Mouse (Mus musculus): ENCODE results near the gene Notch3. TPM values are rescaled to one million over a fixed set of nuclear protein-coding genes. Genes with fewer than 3 reads are reported as not detected.
"Not testable (repeated sequence)": the region's sequence is repeated elsewhere in the genome, so short reads cannot be mapped to it uniquely, and the experiment has no call there.

The Notch3 gene
- polyA plus RNA-seq, 1 experiment, result 12.0 TPM

- peak overlapping the region; percentile 66 for H3K27ac ChIP-seq (ENCODE audit: insufficient read depth, low read depth, low read length)
- H3K4me1 ChIP-seq (ENCODE audit: control insufficient read depth, insufficient read depth, low read length), result peaks cover 28% of the 10 kb centered on the region
- peak overlapping the region; percentile 61; the same call in 1 of the 2 replicates for H3K4me3 ChIP-seq (ENCODE audit: insufficient read depth, low read depth, low read length)
- WGBS, result 47% methylated on average over 8 of the region's 8 CpGs
- no peaks in the 10 kb centered on the region for H3K36me3 ChIP-seq (ENCODE audit: control insufficient read depth, insufficient read depth, low read length)
- no peaks in the 10 kb centered on the region for H3K27me3 ChIP-seq (replicated peaks; ENCODE audit: control insufficient read depth, insufficient read depth, low read length)
- no peak for DNase-seq
- no peak for TF ChIP-seq POLR2A (IDR thresholded peaks at IDR 0.05; ENCODE audit: low read depth, low read length)
- no peak for TF ChIP-seq CTCF (conservative IDR thresholded peaks at IDR 0.05; ENCODE audit: insufficient read depth, insufficient read length, low read depth, low read length)
Measured at GRCm38 (mm10) chr17:32113255-32113522, 53.5 kb downstream of the Notch3 start.

DNA sequence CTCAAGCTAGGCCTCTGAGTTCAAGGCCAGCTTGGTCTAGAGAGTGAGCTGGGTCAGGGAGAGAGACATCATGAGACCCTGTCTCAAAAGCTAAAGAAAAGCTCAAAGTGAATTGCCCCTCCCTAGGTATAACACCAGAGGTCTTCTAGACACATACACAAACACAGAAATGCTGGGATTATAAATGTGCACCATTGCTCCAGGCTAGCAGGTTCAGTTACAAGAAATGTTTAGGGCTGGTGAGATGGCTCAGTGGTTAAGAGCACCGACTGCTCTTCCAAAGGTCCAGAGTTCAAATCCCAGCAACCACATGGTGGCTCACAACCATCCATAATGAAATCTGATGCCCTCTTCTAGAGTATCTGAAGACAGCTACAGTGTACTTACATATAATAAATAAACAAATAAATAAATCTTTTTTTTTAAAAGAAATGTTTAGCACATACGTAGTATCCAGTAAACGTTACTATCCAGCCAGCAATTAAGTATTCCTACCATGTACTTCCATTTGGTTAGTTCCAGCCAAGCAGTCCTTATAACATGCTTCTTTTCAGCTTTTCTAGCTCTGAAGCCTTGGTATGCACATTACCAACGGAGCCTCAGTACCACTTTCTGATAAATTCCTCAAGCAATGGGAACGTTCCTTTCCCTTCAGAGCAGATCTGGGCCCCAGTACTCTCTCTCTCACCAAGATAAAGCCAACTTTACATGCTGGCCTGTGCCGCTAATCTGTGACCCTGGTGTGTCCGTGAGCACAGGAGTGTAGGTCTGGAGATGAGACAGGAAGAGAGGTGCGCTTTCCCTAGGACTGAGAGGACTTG, 54.0 kb downstream of the Notch3 start:
- no peaks in the 10 kb centered on the region for H3K27me3 ChIP-seq (replicated peaks; ENCODE audit: control insufficient read depth, insufficient read depth, low read length)
- peaks cover 25% of the 10 kb centered on the region for H3K4me1 ChIP-seq (ENCODE audit: control insufficient read depth, insufficient read depth, low read length)
- DNase-seq, result no peak
- TF ChIP-seq CTCF (conservative IDR thresholded peaks at IDR 0.05; ENCODE audit: insufficient read depth, insufficient read length, low read depth, low read length), result no peak
- TF ChIP-seq POLR2A (IDR thresholded peaks at IDR 0.05; ENCODE audit: low read depth, low read length), result no peak
- no peaks in the 10 kb centered on the region for H3K36me3 ChIP-seq (ENCODE audit: control insufficient read depth, insufficient read depth, low read length)
- H3K4me3 ChIP-seq (ENCODE audit: insufficient read depth, low read depth, low read length), result no peak overlapping the region
- peak overlapping the region; percentile 66; the same call in 1 of the 2 replicates for H3K27ac ChIP-seq (ENCODE audit: insufficient read depth, low read depth, low read length)
- 90% methylated on average over 8 of the region's 8 CpGs for WGBS

- Histone ChIP-seq H3K4me3 (ENCODE audit: insufficient read depth, low read depth, low read length) (no peak overlapping the region), H3K36me3 (ENCODE audit: control insufficient read depth, insufficient read depth, low read length) (no peaks in the 10 kb centered on the region), H3K27ac (ENCODE audit: insufficient read depth, low read depth, low read length) (peak overlapping the region; percentile 12; the same call in 1 of the 2 replicates), H3K4me1 (ENCODE audit: control insufficient read depth, insufficient read depth, low read length) (peaks cover 18% of the 10 kb centered on the region), H3K27me3 (replicated peaks; ENCODE audit: control insufficient read depth, insufficient read depth, low read length) (no peaks in the 10 kb centered on the region)
- TF ChIP-seq POLR2A (IDR thresholded peaks at IDR 0.05; ENCODE audit: low read depth, low read length) (no peak), CTCF (conservative IDR thresholded peaks at IDR 0.05; ENCODE audit: insufficient read depth, insufficient read length, low read depth, low read length) (no peak)
- 66% methylated on average over 10 of the region's 10 CpGs for WGBS
- DNase-seq, result peak; percentile 69
Measured at GRCm38 (mm10) chr17:32110980-32111780, 55.5 kb downstream of the Notch3 start.

- Histone ChIP-seq H3K4me1 (ENCODE audit: control insufficient read depth, insufficient read depth, low read length) (peaks cover 16% of the 10 kb centered on the region), H3K4me3 (ENCODE audit: insufficient read depth, low read depth, low read length) (no peak overlapping the region), H3K27me3 (replicated peaks; ENCODE audit: control insufficient read depth, insufficient read depth, low read length) (no peaks in the 10 kb centered on the region), H3K27ac (ENCODE audit: insufficient read depth, low read depth, low read length) (peak overlapping the region; percentile 12; the same call in 1 of the 2 replicates), H3K36me3 (ENCODE audit: control insufficient read depth, insufficient read depth, low read length) (no peaks in the 10 kb centered on the region)
- 40% methylated on average over 2 of the region's 2 CpGs for WGBS
- TF ChIP-seq POLR2A (IDR thresholded peaks at IDR 0.05; ENCODE audit: low read depth, low read length), result no peak
- no peak for TF ChIP-seq CTCF (conservative IDR thresholded peaks at IDR 0.05; ENCODE audit: insufficient read depth, insufficient read length, low read depth, low read length)
- DNase-seq, result peak; percentile 76
Measured at GRCm38 (mm10) chr17:32110424-32110823, 56.2 kb downstream of the Notch3 start.

DNA sequence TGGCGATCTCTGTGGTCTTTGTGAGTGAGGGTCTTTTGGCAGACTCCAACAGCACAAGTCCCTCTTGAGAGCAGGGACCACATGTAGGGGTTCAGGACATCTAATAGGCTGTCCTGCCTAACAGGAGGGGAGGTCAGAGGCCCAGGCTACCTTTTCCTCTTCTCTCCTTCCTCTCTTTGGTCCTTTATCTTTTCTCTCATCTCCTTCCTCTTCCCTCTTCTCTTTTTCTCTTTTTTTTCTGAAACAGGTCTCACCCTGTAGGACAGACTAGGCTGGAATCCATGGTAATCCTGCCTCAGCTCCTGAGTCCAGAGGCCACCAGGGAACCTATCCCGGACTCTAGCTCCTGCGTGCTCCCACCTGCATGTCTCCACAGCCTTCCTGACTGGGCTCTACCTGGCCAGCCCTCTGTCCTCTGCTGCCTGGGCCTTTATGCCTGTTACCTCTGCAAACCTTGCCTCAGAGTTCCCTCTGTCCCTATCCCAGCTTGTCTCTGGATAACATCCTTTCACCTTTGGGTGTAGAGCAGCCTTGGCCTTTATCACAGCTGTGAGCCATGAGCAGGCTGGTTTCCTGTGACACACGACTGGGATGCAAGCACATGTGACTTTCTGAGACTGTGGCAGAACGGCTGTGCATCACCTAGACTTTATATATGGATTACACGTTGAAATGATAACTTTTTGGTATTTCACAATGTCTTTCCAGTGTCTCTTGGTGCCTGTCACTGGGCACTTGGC, 57.3 kb downstream of the Notch3 start:
- 77% methylated on average over 6 of the region's 6 CpGs for WGBS
- TF ChIP-seq POLR2A (IDR thresholded peaks at IDR 0.05; ENCODE audit: low read depth, low read length) (no peak), CTCF (conservative IDR thresholded peaks at IDR 0.05; ENCODE audit: insufficient read depth, insufficient read length, low read depth, low read length) (no peak)
- H3K4me3 ChIP-seq (ENCODE audit: insufficient read depth, low read depth, low read length), result no peak overlapping the region
- no peak overlapping the region for H3K27ac ChIP-seq (ENCODE audit: insufficient read depth, low read depth, low read length)
- H3K27me3 ChIP-seq (replicated peaks; ENCODE audit: control insufficient read depth, insufficient read depth, low read length), result no peaks in the 10 kb centered on the region
- H3K4me1 ChIP-seq (ENCODE audit: control insufficient read depth, insufficient read depth, low read length), result peaks cover 11% of the 10 kb centered on the region
- no peak for DNase-seq
- H3K36me3 ChIP-seq (ENCODE audit: control insufficient read depth, insufficient read depth, low read length), result no peaks in the 10 kb centered on the region

- H3K36me3 ChIP-seq (ENCODE audit: control insufficient read depth, insufficient read depth, low read length); H3K4me3 ChIP-seq (ENCODE audit: insufficient read depth, low read depth, low read length); H3K27me3 ChIP-seq (replicated peaks; ENCODE audit: control insufficient read depth, insufficient read depth, low read length); H3K4me1 ChIP-seq (ENCODE audit: control insufficient read depth, insufficient read depth, low read length); H3K27ac ChIP-seq (ENCODE audit: insufficient read depth, low read depth, low read length): not testable (repeated sequence)
- 46% methylated on average over 5 of the region's 5 CpGs for WGBS
- DNase-seq, result peak; percentile 59
Measured at GRCm38 (mm10) chr17:32108320-32109011, 58.2 kb downstream of the Notch3 start.

Measured in kidney, adult 2 months (tissue).